Mouse (Mus musculus) megakaryocyte, adult 5-6 weeks (primary cell): ENCODE results near the gene Il27. TPM values are rescaled to one million over a fixed set of nuclear protein-coding genes. Genes with fewer than 3 reads are reported as not detected.
"Not testable (repeated sequence)": the region's sequence is repeated elsewhere in the genome, so short reads cannot be mapped to it uniquely, and the experiment has no call there.

Experiments
- ATAC-seq: 2 replicates; pipeline ENCODE4 v1.8.0; 2016; ENCODE audit warnings: mild to moderate bottlenecking, inconsistent platforms; ENCODE audit not compliant: poor library complexity, severe bottlenecking
- total RNA-seq, 2 experiments: library from RNA; stranded (forward) in 1 of 2; stranded (reverse) in 1 of 2; fragments of 153-499, 151-499 nt in 1 of 2; fragments of 221-1000, 200-1000 nt in 1 of 2; gene quantifications; 2 replicates each; pipeline versions ENCODE4 v1.2.3 to v1.2.4; 2015 to 2017

Gene Il27
- total RNA-seq (2015) (2.5 and 2.9 TPM in 2 replicates), total RNA-seq (2017) (3.0 and 4.8 TPM in 2 replicates)

DNA sequence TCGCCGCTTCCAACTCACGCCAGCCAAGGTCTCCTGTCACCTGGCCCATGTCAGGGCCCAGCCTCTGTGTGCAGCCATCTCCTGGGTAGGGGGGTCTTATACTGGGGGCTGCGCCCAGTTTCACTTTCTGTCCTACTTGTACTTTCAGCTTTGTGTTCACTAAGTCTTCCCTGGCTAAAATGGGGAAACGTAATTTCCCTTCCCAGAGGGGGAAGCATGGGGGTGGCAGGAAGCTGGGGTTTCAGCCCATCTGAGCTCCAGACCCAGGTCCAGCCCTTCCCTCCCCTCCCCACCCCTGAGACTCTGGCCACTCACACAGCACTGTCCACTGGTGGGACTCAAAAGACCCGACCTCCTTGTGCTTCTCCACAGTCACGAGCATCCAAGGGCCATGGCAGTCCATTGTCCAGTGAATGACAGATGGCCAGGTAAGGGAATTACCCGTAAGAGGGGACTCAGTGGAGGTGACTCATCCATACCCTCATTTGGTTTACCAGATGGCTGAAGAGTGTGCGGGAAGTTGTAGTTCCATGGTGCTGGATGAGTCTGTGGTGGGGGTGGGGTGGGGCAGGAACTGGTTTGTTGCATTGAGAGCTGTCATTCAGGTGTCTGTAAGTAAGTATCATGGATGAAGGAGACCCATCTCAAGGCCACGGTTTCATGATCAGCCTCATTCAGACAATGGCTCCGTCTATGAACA is at the start of gene Il27:
Gene Il27 (minus strand): TSS at position 80 of the 700 bp plus-strand sequence.
- peak; percentile 46 for ATAC-seq

- ATAC-seq: no peak
These were observed 49.6 kb upstream of the Il27 start for GRCm38 (mm10) chr7:126644345-126644744.

DNA sequence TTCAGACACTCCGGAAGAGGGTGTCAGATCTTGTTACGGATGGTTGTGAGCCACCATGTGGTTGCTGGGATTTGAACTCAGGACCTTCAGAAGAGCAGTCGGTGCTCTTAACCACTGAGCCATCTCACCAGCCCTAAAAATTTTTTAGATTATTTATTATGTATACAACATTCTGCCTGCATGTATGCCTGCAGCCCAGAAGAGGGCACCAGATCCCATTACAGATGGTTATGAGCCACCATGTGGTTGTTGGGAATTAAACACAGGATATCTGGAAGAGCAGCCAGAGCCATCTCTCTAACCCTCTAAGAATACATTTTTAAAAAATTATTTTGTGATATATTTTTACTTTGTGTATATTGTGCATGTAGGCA is 48.5 kb upstream of the Il27 start:
- ATAC-seq: not testable (repeated sequence)

DNA sequence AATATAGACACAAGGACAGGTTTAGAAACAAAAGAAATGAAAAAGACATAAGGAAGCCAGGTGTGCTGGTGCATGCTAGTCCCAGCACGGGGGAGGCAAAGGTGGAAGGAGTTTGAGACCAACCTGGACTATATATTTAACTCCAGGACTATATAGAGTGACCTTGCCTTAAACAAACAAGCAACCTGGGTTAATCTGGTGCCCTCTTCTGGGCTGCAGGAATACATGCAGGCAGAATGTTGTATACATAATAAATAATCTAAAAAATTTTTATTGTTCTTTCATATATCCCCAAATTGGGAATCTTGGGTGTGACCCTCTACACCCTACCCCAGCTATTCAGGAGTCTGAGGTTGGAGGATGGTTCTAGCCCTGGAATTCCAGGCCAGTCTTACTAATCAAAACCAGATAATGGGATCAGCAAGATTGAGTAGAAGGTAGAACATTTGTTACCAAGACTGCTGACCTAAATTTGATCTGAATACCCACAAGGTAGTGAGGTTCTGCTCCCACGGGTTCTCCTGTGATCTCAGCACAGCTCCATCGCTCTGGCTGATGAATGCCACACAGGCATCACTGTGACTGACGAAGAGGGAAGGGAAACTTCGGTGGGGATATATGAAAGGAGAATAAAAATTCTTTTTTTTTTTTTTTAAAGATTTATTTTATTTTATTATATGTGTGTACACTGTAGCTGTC is 48.0 kb upstream of the Il27 start:
- no peak for ATAC-seq

GRCm38 (mm10) chr7:126636733-126637520 is 42.2 kb upstream of the Il27 start:
- ATAC-seq: peak; percentile 90

- ATAC-seq: no peak
These were observed 40.6 kb upstream of the Il27 start for GRCm38 (mm10) chr7:126635375-126635774.

- no peak for ATAC-seq
These were observed 37.7 kb upstream of the Il27 start for GRCm38 (mm10) chr7:126632478-126632877.

DNA sequence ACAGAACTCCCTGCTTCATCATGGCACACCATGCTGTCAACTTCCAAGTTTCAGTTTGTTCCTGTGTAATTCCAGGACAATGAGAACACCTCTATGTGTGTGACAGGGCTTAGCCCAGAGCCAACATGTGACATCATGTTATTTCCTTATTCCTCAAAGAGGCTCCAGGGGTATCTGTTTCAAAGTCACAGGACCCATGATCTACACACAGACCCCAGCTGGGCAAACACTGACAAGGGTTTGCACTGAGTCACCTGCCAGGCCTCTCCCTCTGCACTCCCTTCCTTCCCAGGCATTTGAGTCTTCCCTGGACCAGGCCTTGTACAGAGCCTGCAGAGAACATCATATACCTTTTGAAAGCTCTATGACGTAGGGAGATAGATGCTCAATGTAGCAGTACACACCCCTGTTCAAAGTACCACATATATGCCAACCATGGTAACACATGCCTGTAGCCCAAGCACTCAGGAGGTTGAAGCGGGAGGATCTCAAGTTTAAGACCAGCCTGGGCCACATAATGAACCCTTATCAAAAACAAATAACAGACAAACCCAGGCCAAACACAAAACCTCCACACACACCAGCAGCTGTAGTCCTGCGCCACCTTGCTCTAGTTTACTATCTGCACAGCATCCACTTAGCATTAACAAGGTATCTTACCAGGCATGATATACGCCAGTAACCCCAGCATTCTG is 36.2 kb upstream of the Il27 start, which contains the start of gene Nupr1:
Gene Nupr1 (minus strand): TSS at position 38 of the 695 bp plus-strand sequence.
- no peak for ATAC-seq

- no peak for ATAC-seq
These were observed 35.2 kb upstream of the Il27 start for GRCm38 (mm10) chr7:126629915-126630314.

DNA sequence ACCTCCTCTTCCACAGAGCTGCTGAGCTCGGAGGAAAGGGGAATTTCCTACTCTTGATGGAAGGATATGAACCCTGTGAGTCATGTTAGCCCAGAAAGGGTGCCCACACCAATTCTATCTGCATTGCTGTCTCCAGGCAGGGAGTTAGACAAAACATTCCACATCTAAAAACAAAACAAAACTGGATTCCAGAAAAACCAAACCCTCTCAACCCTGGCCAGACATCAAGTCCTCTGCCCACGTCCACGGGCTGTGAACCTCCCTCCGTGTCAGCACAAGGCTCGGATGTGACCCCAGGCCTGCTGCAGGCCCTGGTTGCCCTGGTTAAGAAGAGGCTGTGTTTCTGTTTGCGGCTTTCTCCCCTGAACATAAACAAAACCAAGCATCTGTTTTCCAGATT is 33.4 kb upstream of the Il27 start:
- no peak for ATAC-seq

- peak; percentile 34; the same call in 1 of the 2 replicates for ATAC-seq
These were observed 31.3 kb upstream of the Il27 start for GRCm38 (mm10) chr7:126625807-126626600.

GRCm38 (mm10) chr7:126625369-126625768 is 30.6 kb upstream of the Il27 start:
- ATAC-seq: peak; percentile 91

DNA sequence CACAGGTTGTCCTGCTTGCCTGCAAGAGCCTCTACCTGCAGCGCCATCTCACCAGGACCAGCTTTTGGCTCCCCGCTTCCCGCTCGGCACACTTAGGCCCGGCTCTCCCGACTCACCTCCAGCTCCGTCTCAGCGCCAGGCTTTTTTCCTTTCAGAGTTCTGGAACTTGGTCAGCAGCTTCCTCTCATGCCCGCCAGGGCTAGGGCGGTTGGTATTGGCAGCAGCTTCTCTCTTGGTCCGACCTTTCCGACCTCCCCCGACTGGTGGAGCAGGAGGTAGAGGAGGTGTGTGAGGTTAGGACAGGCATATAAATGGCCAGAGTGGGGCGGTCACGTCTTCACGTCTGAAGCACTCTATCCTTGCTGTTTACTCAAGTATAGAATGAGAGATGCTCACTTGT is 30.0 kb upstream of the Il27 start:
- ATAC-seq: no peak

GRCm38 (mm10) chr7:126623381-126623780 is 28.6 kb upstream of the Il27 start:
- no peak for ATAC-seq

GRCm38 (mm10) chr7:126621452-126622359 is 27.0 kb upstream of the Il27 start:
- peak; percentile 23 for ATAC-seq

GRCm38 (mm10) chr7:126619559-126620275 is 25.0 kb upstream of the Il27 start:
- no peak for ATAC-seq

DNA sequence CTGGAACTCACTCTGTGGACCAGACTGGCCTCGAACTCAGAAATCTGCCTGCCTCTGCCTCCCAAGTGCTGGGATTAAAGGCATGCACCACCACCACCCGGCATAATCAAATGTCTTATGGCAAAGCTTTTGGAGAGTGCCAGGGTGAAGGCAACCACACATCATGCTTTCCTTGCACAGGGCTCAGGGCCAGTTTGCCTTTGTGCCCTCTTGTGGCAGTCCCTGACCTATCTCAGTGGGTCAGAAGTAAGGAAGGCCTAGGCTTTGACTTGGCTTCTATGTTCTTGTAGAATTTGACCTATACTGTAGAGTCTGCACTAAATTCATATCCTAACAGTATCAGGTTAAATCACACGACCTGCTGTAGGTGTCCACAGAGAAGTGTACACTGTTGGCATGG is 22.0 kb upstream of the Il27 start:
- ATAC-seq: no peak

DNA sequence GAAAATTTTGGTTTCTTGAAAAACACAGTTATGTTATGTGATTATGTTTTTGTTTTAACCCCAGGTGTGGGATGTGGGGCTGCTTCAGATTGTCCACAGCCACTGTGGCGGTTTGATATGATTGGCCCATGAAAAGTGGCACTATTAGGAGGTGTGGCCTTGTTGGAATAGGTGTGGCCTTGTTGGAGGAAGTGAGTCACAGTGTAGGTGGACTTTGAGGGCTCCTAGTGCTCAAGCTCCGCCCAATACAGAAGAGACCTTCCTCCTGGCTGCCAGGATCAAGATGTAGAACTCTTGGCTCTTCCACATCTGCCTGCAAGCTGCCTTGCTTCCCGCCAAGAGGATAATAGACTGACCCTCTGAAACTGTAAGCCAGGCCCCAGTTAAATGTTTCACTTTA is 18.0 kb upstream of the Il27 start:
- ATAC-seq: no peak
